Mouse (Mus musculus): ENCODE data around the gene Atxn1l.

The Atxn1l gene

GRCm38 (mm10) chr8:109707921-109708320 is 29.6 kb downstream of the Atxn1l start:
- H3K27me3 ChIP-seq (ENCODE audit: insufficient read depth, low read length): peaks cover 25% of the 10 kb centered on the region
- H3K4me3 ChIP-seq (replicated peaks; ENCODE audit: low read length): no peak overlapping the region
- no peak for TF ChIP-seq POU5F1 (IDR thresholded peaks at IDR 0.05; ENCODE audit: borderline replicate concordance, low read length)
- TF ChIP-seq CTCF (conservative IDR thresholded peaks at IDR 0.05; ENCODE audit: low read length): no peak
- no peak for TF ChIP-seq NANOG (IDR thresholded peaks at IDR 0.05; ENCODE audit: borderline replicate concordance, low read length)
- H3K9me3 ChIP-seq (ENCODE audit: low read length): no peaks in the 10 kb centered on the region
- H3K4me1 ChIP-seq (replicated peaks; ENCODE audit: low read depth, low read length): peaks cover 21% of the 10 kb centered on the region
- H3K36me3 ChIP-seq (ENCODE audit: insufficient read depth, low read length): peaks cover 48% of the 10 kb centered on the region

- peak overlapping the region; percentile 96 for H3K4me3 ChIP-seq (replicated peaks; ENCODE audit: low read length)
- H3K9me3 ChIP-seq (ENCODE audit: low read length): no peaks in the 10 kb centered on the region
- TF ChIP-seq CTCF (conservative IDR thresholded peaks at IDR 0.05; ENCODE audit: low read length) (peak; percentile 89), POU5F1 (IDR thresholded peaks at IDR 0.05; ENCODE audit: borderline replicate concordance, low read length) (no peak), NANOG (IDR thresholded peaks at IDR 0.05; ENCODE audit: borderline replicate concordance, low read length) (no peak)
- peaks cover 34% of the 10 kb centered on the region for H3K27me3 ChIP-seq (ENCODE audit: insufficient read depth, low read length)
- peaks cover 21% of the 10 kb centered on the region for H3K4me1 ChIP-seq (replicated peaks; ENCODE audit: low read depth, low read length)
- peaks cover 40% of the 10 kb centered on the region for H3K36me3 ChIP-seq (ENCODE audit: insufficient read depth, low read length)
Measured at GRCm38 (mm10) chr8:109706874-109707237, 30.7 kb downstream of the Atxn1l start.

- Histone ChIP-seq H3K4me3 (replicated peaks; ENCODE audit: low read length) (peak overlapping the region; percentile 96), H3K4me1 (replicated peaks; ENCODE audit: low read depth, low read length) (peaks cover 21% of the 10 kb centered on the region), H3K27me3 (ENCODE audit: insufficient read depth, low read length) (peaks cover 37% of the 10 kb centered on the region), H3K36me3 (ENCODE audit: insufficient read depth, low read length) (peaks cover 34% of the 10 kb centered on the region), H3K9me3 (ENCODE audit: low read length) (no peaks in the 10 kb centered on the region)
- TF ChIP-seq CTCF (conservative IDR thresholded peaks at IDR 0.05; ENCODE audit: low read length) (no peak), NANOG (IDR thresholded peaks at IDR 0.05; ENCODE audit: borderline replicate concordance, low read length) (no peak), POU5F1 (IDR thresholded peaks at IDR 0.05; ENCODE audit: borderline replicate concordance, low read length) (no peak)
Measured at GRCm38 (mm10) chr8:109706076-109706873, 31.3 kb downstream of the Atxn1l start.

GRCm38 (mm10) chr8:109705320-109706075 is 32.0 kb downstream of the Atxn1l start, which contains the start of gene Zfp821:
Gene Zfp821 (plus strand): TSS chr8:109705546.
- TF ChIP-seq CTCF (conservative IDR thresholded peaks at IDR 0.05; ENCODE audit: low read length) (no peak), NANOG (IDR thresholded peaks at IDR 0.05; ENCODE audit: borderline replicate concordance, low read length) (no peak), POU5F1 (IDR thresholded peaks at IDR 0.05; ENCODE audit: borderline replicate concordance, low read length) (no peak)
- no peaks in the 10 kb centered on the region for H3K9me3 ChIP-seq (ENCODE audit: low read length)

GRCm38 (mm10) chr8:109704565-109705319 is 32.8 kb downstream of the Atxn1l start:
- Histone ChIP-seq H3K36me3 (ENCODE audit: insufficient read depth, low read length) (peaks cover 21% of the 10 kb centered on the region), H3K27me3 (ENCODE audit: insufficient read depth, low read length) (peaks cover 39% of the 10 kb centered on the region), H3K4me1 (replicated peaks; ENCODE audit: low read depth, low read length) (peaks cover 21% of the 10 kb centered on the region), H3K9me3 (ENCODE audit: low read length) (no peaks in the 10 kb centered on the region), H3K4me3 (replicated peaks; ENCODE audit: low read length) (peak overlapping the region; percentile 96)
- TF ChIP-seq POU5F1 (IDR thresholded peaks at IDR 0.05; ENCODE audit: borderline replicate concordance, low read length) (no peak), NANOG (IDR thresholded peaks at IDR 0.05; ENCODE audit: borderline replicate concordance, low read length) (no peak), CTCF (conservative IDR thresholded peaks at IDR 0.05; ENCODE audit: low read length) (no peak)

More at GRCm38 (mm10) chr8:109705320-109706075, 32.0 kb downstream of the Atxn1l start, which contains the start of gene Zfp821:
- Histone ChIP-seq H3K36me3 (ENCODE audit: insufficient read depth, low read length) (peaks cover 27% of the 10 kb centered on the region), H3K4me1 (replicated peaks; ENCODE audit: low read depth, low read length) (peaks cover 21% of the 10 kb centered on the region), H3K4me3 (replicated peaks; ENCODE audit: low read length) (peak within 1 kb of the TSS; percentile 96), H3K27me3 (ENCODE audit: insufficient read depth, low read length) (peaks cover 37% of the 10 kb centered on the region)

GRCm38 (mm10) chr8:109698477-109698876 is 39.1 kb downstream of the Atxn1l start:
- Histone ChIP-seq H3K4me3 (replicated peaks; ENCODE audit: low read length) (no peak overlapping the region), H3K27me3 (ENCODE audit: insufficient read depth, low read length) (peaks cover 46% of the 10 kb centered on the region), H3K36me3 (ENCODE audit: insufficient read depth, low read length) (no peaks in the 10 kb centered on the region), H3K9me3 (ENCODE audit: low read length) (no peaks in the 10 kb centered on the region), H3K4me1 (replicated peaks; ENCODE audit: low read depth, low read length) (peaks cover 22% of the 10 kb centered on the region)
- TF ChIP-seq POU5F1 (IDR thresholded peaks at IDR 0.05; ENCODE audit: borderline replicate concordance, low read length): no peak
- no peak for TF ChIP-seq NANOG (IDR thresholded peaks at IDR 0.05; ENCODE audit: borderline replicate concordance, low read length)
- no peak for TF ChIP-seq CTCF (conservative IDR thresholded peaks at IDR 0.05; ENCODE audit: low read length)

- peaks cover 22% of the 10 kb centered on the region for H3K4me1 ChIP-seq (replicated peaks; ENCODE audit: low read depth, low read length)
- H3K36me3 ChIP-seq (ENCODE audit: insufficient read depth, low read length): no peaks in the 10 kb centered on the region
- no peaks in the 10 kb centered on the region for H3K9me3 ChIP-seq (ENCODE audit: low read length)
- TF ChIP-seq NANOG (IDR thresholded peaks at IDR 0.05; ENCODE audit: borderline replicate concordance, low read length) (no peak), CTCF (conservative IDR thresholded peaks at IDR 0.05; ENCODE audit: low read length) (no peak), POU5F1 (IDR thresholded peaks at IDR 0.05; ENCODE audit: borderline replicate concordance, low read length) (no peak)
- no peak overlapping the region for H3K4me3 ChIP-seq (replicated peaks; ENCODE audit: low read length)
- peaks cover 40% of the 10 kb centered on the region for H3K27me3 ChIP-seq (ENCODE audit: insufficient read depth, low read length)
Measured at GRCm38 (mm10) chr8:109697754-109698153, 39.8 kb downstream of the Atxn1l start.

- TF ChIP-seq CTCF (conservative IDR thresholded peaks at IDR 0.05; ENCODE audit: low read length) (no peak), NANOG (IDR thresholded peaks at IDR 0.05; ENCODE audit: borderline replicate concordance, low read length) (no peak)
- H3K27me3 ChIP-seq (ENCODE audit: insufficient read depth, low read length): peaks cover 23% of the 10 kb centered on the region
- no peaks in the 10 kb centered on the region for H3K36me3 ChIP-seq (ENCODE audit: insufficient read depth, low read length)
- no peak overlapping the region for H3K4me3 ChIP-seq (replicated peaks; ENCODE audit: low read length)
- H3K9me3 ChIP-seq (ENCODE audit: low read length): no peaks in the 10 kb centered on the region
- H3K4me1 ChIP-seq (replicated peaks; ENCODE audit: low read depth, low read length): peaks cover 48% of the 10 kb centered on the region
Measured at GRCm38 (mm10) chr8:109694154-109694553, 43.4 kb downstream of the Atxn1l start.
